Mouse (Mus musculus): ENCODE measurements around the gene Ccnl2.

- TF ChIP-seq USF1 (IDR thresholded peaks at IDR 0.05; ENCODE audit: low read depth) (no peak), CTCF (IDR thresholded peaks at IDR 0.05; ENCODE audit: control insufficient read depth, insufficient read depth, insufficient read length) (no peak), MYOG (IDR thresholded peaks at IDR 0.05; ENCODE audit: control insufficient read depth, extremely low read depth, insufficient read length) (no peak), MYOD1 (IDR thresholded peaks at IDR 0.05; ENCODE audit: control insufficient read depth, insufficient read length, low read depth) (no peak), MAX (IDR thresholded peaks at IDR 0.05) (no peak), FOSL1 (IDR thresholded peaks at IDR 0.05; ENCODE audit: insufficient read depth, low read length, poor library complexity, severe bottlenecking) (no peak)
Observed at GRCm38 (mm10) chr4:155868614-155869298, 56.5 kb downstream of the Ccnl2 start.

All from C2C12 (cell line).